Mouse (Mus musculus) erythroblast, embryonic 14.5 days (primary cell): ENCODE data around the gene Metrnl. TPM values are rescaled to one million over a fixed set of nuclear protein-coding genes. Genes with fewer than 3 reads are reported as not detected.

Experiments used
- H3K27me3 ChIP-seq: 2 replicates; pipeline ENCODE4 v1.6.1; 2012; ENCODE audit warnings: inconsistent platforms; ENCODE audit not compliant: control insufficient read depth
- H3K36me3 ChIP-seq: 2 replicates; pipeline ENCODE4 v1.6.1; 2012; ENCODE audit warnings: mild to moderate bottlenecking, inconsistent platforms; ENCODE audit not compliant: control insufficient read depth
- H3K4me1 ChIP-seq: 2 replicates; pipeline ENCODE4 v1.6.1; 2012; ENCODE audit warnings: inconsistent platforms; ENCODE audit not compliant: control insufficient read depth
- H3K4me3 ChIP-seq: replicated peaks from 2 replicates; pipeline ENCODE3; 2012; ENCODE audit warnings: moderate library complexity, mild to moderate bottlenecking, inconsistent platforms
- H3K9me3 ChIP-seq: 2 replicates; pipeline ENCODE4 v1.6.1; 2012; ENCODE audit warnings: low read length, inconsistent platforms, mixed read lengths; ENCODE audit not compliant: control insufficient read depth
- GATA1 ChIP-seq: IDR thresholded peaks from 2 replicates; pipeline ENCODE4 v1.6.1; 2012; ENCODE audit warnings: low read length, inconsistent platforms, mixed read lengths
- TAL1 ChIP-seq: IDR thresholded peaks from 3 replicates; pipeline ENCODE4 v1.6.1; 2012; ENCODE audit warnings: low read length, inconsistent platforms, mixed read lengths
- polyA plus RNA-seq: library from polyadenylated mRNA; stranded (reverse); fragments of >175 nt; gene quantifications from 2 replicates; pipeline ENCODE4 v1.2.3, GENCODE M21; 2012

The Metrnl gene
- polyA plus RNA-seq, 1 experiment = 0.05 TPM

DNA sequence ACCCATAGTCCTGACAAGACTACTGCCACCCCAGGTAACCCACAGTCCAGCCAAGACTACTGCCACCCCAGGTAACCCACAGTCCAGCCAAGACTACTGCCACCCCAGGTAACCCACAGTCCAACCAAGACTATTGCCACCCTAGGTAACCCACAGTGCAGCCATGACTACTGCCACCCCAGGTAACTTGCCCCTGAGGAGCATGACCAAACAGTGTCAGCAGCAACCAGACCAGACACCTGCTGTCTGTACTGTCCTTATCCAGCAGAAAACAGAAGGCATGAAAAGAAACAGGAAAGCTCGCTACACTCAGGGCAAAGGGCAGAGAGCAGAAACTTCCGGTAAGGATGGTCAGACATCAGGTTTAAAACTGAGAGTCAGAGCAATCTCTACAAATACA, 40.2 kb upstream of the Metrnl start:
- no peaks in the 10 kb centered on the region for H3K27me3 ChIP-seq
- no peaks in the 10 kb centered on the region; the same call in 1 of the 2 replicates for H3K36me3 ChIP-seq
- H3K9me3 ChIP-seq = no peaks in the 10 kb centered on the region
- peaks cover 2% of the 10 kb centered on the region; the same call in 1 of the 2 replicates for H3K4me1 ChIP-seq
- no peak for TF ChIP-seq TAL1
- no peak for TF ChIP-seq GATA1
- no peak overlapping the region for H3K4me3 ChIP-seq

DNA sequence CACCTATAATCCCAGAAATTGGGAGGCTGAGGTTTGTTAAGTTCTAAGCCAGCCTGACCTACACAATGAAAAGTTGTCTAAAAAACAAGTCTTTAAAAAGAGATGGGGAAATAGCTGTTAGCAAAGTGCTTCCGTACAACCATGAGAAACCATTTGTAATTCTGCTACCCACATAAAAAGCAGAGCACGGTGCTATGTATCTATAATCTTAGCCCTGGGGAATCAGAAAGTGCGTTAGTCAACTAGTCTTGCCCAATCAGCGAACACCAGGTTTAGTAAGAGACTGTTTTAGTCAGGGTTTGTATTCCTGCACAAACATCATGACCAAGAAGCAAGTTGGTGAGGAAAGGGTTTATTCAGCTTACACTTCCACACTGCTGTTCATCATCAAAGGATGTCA, 33.8 kb upstream of the Metrnl start:
- TF ChIP-seq GATA1 (no peak), TAL1 (no peak)
- Histone ChIP-seq H3K4me3 (no peak overlapping the region), H3K9me3 (no peaks in the 10 kb centered on the region), H3K4me1 (peaks cover 6% of the 10 kb centered on the region), H3K36me3 (no peaks in the 10 kb centered on the region), H3K27me3 (no peaks in the 10 kb centered on the region)

DNA sequence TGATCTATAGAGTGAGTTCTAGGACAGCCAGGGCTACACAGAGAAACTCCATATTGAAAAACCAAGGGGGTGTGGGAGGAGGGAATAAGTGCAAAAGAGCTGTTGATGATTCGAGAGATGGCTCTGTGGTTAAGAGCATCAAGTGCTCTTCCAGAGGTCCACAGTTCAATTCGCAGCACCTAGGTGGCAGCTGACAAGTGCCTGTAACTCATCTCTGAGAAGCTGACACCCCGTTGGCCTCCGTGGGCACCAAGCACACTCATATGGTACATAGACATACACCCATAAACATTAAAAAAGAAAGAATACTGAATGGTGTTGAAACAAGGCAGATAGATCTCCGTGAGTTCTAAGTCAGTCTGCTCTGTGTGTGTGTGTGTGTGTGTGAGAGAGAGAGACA, 32.6 kb upstream of the Metrnl start:
- Histone ChIP-seq H3K4me3 (no peak overlapping the region), H3K36me3 (no peaks in the 10 kb centered on the region), H3K9me3 (no peaks in the 10 kb centered on the region), H3K27me3 (no peaks in the 10 kb centered on the region), H3K4me1 (peaks cover 18% of the 10 kb centered on the region)
- no peak for TF ChIP-seq GATA1
- no peak for TF ChIP-seq TAL1

DNA sequence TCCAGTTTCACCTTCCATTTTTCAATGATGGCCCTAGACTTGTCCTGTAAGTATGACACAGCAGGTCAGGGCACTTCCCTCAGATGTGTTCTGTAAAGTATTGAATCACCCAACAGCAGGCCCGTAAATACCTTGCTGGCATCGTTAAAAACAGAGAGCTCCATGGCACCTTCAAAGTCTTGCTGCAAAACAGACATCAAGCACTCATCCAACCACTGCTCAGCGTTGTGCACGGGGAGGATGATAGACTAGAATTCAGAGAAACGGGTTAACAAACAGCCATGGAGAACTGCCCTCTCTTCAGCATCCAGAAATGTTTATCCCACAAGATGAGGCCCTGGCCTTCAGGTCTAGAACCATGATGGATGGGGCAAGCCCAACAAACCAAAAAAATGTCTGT, 30.4 kb upstream of the Metrnl start:
- Histone ChIP-seq H3K36me3 (no peaks in the 10 kb centered on the region), H3K4me3 (no peak overlapping the region), H3K4me1 (peaks cover 18% of the 10 kb centered on the region), H3K27me3 (no peaks in the 10 kb centered on the region), H3K9me3 (peaks cover 2% of the 10 kb centered on the region; the same call in 1 of the 2 replicates)
- TF ChIP-seq GATA1 (no peak), TAL1 (no peak)

DNA sequence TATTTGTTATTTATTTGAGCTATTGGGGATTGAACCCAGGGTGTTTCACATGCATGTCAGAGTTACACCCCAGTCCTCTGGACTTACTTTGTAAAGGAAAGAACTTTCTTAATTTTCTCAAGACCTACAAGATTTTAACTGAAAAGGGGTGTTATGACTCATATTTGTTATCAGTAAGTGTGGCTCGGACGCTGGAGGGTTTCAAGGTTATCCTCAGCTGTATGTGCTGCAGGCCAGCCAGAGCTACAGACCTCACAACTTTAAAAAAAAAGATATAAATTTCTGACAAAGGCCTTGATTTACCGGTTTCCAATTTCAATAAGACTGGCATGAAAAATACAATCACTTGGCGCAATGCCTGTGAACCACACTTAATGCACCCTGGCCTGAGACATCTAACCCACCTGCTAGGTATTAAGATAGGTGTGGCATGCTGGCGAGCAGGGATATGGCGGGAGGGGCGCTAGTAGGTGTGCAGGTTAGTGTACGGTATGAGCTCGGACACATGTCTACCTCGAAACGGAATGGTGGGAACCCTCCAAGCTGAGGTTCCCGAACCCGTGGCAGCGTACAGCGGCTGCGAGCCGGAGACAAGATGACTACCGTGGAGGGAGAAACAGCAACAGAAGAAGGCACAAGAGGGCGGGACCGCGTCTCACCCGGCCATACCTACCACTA, 28.9 kb upstream of the Metrnl start:
- no peaks in the 10 kb centered on the region for H3K27me3 ChIP-seq
- peaks cover 3% of the 10 kb centered on the region; the same call in 1 of the 2 replicates for H3K9me3 ChIP-seq
- no peak for TF ChIP-seq TAL1
- TF ChIP-seq GATA1 = no peak
- no peaks in the 10 kb centered on the region for H3K36me3 ChIP-seq
- peak overlapping the region; percentile 69 for H3K4me3 ChIP-seq
- H3K4me1 ChIP-seq = peaks cover 18% of the 10 kb centered on the region

DNA sequence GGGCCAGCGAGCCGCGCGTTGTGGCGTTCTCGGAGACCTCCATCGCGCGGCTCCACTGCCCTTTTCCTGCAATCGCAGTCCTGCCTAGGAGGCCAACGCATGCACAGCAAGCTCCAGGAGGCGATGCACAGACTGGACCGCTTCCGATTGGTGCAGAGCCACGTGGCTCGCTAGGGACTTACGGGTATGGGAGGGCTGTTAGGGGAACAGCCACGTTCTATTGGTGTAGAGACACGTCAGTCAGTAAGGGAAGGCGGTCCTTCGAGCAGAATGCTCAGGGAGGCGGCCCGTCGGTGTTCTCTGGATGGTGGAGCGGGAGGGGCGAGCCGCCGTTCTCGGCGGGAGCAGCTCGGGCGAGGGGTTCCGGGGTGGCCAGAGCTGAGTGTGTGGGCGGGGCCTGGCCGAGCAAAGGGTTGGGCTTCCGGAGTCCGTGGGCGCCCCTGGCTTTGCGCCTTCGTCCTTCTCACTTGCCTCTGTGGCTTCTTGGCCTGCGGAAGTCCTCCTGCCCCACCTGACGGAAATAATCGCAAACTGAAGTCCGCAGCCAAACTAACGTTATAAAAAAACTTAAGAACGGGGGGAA, 28.3 kb upstream of the Metrnl start, which contains the start of gene B3gntl1:
B3gntl1 (minus strand) TSS at position 164 of the 583 bp plus-strand sequence.
- peak within 1 kb of the TSS; percentile 69 for H3K4me3 ChIP-seq
- H3K27me3 ChIP-seq = no peaks in the 10 kb centered on the region
- no peak for TF ChIP-seq TAL1
- TF ChIP-seq GATA1 = no peak
- H3K4me1 ChIP-seq = peaks cover 18% of the 10 kb centered on the region
- H3K9me3 ChIP-seq = peaks cover 3% of the 10 kb centered on the region; the same call in 1 of the 2 replicates
- H3K36me3 ChIP-seq = no peaks in the 10 kb centered on the region

DNA sequence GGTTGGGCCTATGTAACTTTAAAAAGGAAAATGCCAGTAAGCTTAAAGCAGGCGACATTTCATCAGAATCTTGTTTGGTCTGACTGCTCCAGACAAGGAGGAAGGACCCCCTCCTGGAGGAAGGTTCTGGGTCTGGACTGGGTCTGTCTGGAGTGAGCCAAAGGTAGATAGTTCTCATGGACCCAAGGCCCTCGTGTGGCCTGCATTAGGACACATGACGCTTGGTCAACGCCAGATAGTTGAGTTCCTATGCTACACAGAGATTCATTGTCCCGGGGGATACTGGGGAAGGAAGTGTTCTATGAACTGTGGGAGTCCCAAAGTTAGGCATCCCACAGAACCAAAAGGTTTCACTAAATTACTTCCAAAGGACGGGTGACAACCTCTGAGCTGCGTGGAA, 27.7 kb upstream of the Metrnl start:
- Histone ChIP-seq H3K4me3 (peak overlapping the region; percentile 69), H3K4me1 (peaks cover 18% of the 10 kb centered on the region), H3K27me3 (no peaks in the 10 kb centered on the region), H3K9me3 (peaks cover 3% of the 10 kb centered on the region; the same call in 1 of the 2 replicates), H3K36me3 (no peaks in the 10 kb centered on the region)
- no peak for TF ChIP-seq TAL1
- TF ChIP-seq GATA1 = no peak

DNA sequence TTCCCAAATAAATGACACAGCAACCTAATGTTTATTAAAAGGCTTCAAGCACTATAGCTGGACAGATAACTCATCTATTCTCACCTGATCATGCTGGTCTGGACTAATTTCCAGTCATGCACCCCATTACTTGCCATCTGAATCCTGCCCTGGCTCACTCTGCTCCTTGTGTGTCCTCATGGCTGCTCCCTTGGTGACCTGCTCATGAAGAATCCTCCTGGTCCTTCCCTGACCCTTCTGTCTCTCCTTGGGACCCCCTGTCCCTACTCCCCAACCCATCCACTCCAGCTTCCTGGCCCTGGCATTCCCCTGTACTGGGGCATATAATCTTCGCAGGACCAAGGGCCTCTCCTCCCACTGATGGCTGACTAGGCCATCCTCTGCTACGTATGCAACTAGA, 24.5 kb upstream of the Metrnl start:
- Histone ChIP-seq H3K9me3 (peaks cover 3% of the 10 kb centered on the region; the same call in 1 of the 2 replicates), H3K27me3 (no peaks in the 10 kb centered on the region), H3K36me3 (no peaks in the 10 kb centered on the region), H3K4me1 (peaks cover 18% of the 10 kb centered on the region), H3K4me3 (no peak overlapping the region)
- TF ChIP-seq GATA1 (no peak), TAL1 (no peak)

DNA sequence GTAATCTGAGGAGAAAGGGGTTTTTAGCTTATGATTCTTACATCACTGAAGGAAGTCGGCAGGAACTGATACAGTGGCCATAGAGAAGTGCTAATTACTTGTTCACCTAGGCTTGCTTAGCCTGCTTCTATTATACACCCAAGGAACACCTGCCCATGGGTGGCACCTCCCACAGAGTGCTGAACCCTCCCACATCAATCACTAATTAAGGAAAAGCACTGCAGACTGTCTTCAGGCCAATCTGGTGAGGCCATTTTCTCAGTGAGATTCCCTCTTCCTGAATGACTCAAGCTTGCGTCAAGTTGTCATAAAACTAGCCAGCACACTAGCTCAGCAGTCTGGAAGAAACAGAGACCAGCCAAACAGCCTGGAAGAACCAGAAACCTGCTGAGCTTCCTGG, 21.8 kb upstream of the Metrnl start:
- TF ChIP-seq GATA1 (no peak), TAL1 (no peak)
- H3K4me1 ChIP-seq = no peaks in the 10 kb centered on the region

DNA sequence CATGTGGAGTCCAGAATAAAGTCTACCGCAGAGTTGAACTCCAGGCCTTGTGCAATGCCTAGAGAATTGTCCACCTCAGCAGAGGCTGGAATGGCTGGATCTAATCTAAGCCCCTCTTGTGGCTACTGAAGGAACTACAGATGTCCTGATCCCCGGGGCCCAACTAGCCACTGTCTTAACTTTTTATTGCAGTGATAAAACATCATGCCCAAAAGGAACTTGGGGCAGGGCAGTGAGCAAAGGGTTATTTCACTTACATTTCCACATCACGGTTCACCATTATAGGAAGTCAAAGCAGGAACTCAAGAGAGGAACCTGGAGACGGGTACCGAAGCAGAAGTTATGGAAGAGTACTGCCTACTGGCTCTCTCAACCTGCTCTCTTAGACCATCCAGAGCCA, 20.6 kb upstream of the Metrnl start:
- H3K4me3 ChIP-seq = no peak overlapping the region
- H3K9me3 ChIP-seq = peaks cover 2% of the 10 kb centered on the region; the same call in 1 of the 2 replicates
- TF ChIP-seq TAL1 (no peak), GATA1 (no peak)
- no peaks in the 10 kb centered on the region for H3K27me3 ChIP-seq
- H3K4me1 ChIP-seq = no peaks in the 10 kb centered on the region
- H3K36me3 ChIP-seq = no peaks in the 10 kb centered on the region

More for the DNA sequence above, 21.8 kb upstream of the Metrnl start:
- Histone ChIP-seq H3K4me3 (no peak overlapping the region), H3K27me3 (no peaks in the 10 kb centered on the region), H3K36me3 (no peaks in the 10 kb centered on the region), H3K9me3 (peaks cover 3% of the 10 kb centered on the region; the same call in 1 of the 2 replicates)
